Mouse (Mus musculus) olfactory bulb, adult 2 months (tissue): ENCODE results near the gene Nags.

Source experiments
- CTCF ChIP-seq: fragments of 200-500 bp; IDR thresholded peaks from 2 replicates; pipeline ENCODE4 v1.5.1; 2012; ENCODE audit warnings: low read depth, mild to moderate bottlenecking, low read length, moderate library complexity; ENCODE audit not compliant: insufficient read depth
- POLR2A ChIP-seq: fragments of 200-500 bp; IDR thresholded peaks from 2 replicates; pipeline ENCODE4 v1.6.1; 2012; ENCODE audit warnings: mild to moderate bottlenecking, low read depth, low read length, moderate library complexity; ENCODE audit not compliant: insufficient read depth

DNA sequence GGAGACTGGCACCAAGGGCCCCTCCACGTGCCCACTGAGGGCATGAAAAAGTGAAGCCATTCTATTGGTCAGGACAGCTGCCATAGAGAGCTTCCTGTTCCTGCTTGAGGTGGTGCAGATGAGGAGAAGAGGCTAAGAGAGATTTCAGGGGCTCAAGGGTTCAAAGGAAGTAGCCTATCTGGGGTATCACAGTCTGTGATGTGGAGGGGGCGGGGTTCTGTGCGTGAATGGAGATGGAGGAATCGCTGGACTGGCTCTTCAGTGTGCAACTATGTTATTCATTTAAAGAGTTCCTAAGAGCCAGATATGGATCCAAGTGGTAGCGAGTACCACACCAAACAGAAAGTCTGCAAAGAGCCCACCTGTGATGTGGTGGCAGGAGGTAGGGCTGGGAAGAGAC lies 48.9 kb upstream of the Nags start:
- TF ChIP-seq POLR2A (no peak), CTCF (no peak)
